Mouse (Mus musculus) embryonic fibroblast, embryonic 13.5 days (primary cell): ENCODE results near the gene Zfp784.

Experiments used
- CTCF ChIP-seq: IDR thresholded peaks from 2 replicates; pipeline ENCODE4 v1.5.1; 2011; ENCODE audit warnings: mild to moderate bottlenecking, control low read depth, low read length, moderate library complexity, borderline replicate concordance; ENCODE audit not compliant: insufficient read depth
- POLR2A ChIP-seq: IDR thresholded peaks from 2 replicates; pipeline ENCODE4 v1.6.1; 2011; ENCODE audit warnings: low read depth, mild to moderate bottlenecking, control low read depth, low read length, moderate library complexity

- no peak for TF ChIP-seq CTCF
- no peak for TF ChIP-seq POLR2A
Observed at GRCm38 (mm10) chr7:5012681-5013513, 25.3 kb downstream of the Zfp784 start.
